Mouse (Mus musculus): ENCODE results near the gene Mlycd. TPM values are rescaled to one million over a fixed set of nuclear protein-coding genes. Genes with fewer than 3 reads are reported as not detected.
A peak's percentile ranks its signal among the peaks of the same experiment; 100 is the strongest.

The Mlycd gene
- polyA plus RNA-seq, 1 experiment, result not detected

- WGBS, result 80% methylated on average over 9 of the region's 9 CpGs
- TF ChIP-seq CTCF (IDR thresholded peaks at IDR 0.05; ENCODE audit: insufficient read depth, low read depth, low read length) (no peak), POLR2A (IDR thresholded peaks at IDR 0.05; ENCODE audit: insufficient read depth, low read depth, low read length) (no peak)
- no peak overlapping the region for H3K27ac ChIP-seq (ENCODE audit: insufficient read depth, low read depth, low read length)
- H3K4me1 ChIP-seq (ENCODE audit: control insufficient read depth, insufficient read depth, low read length), result peaks cover 28% of the 10 kb centered on the region
- H3K4me3 ChIP-seq (ENCODE audit: insufficient read depth, low read depth, low read length), result no peak overlapping the region
These were observed 3.9 kb downstream of the Mlycd start for GRCm38 (mm10) chr8:119398558-119398957.

GRCm38 (mm10) chr8:119399255-119399654 lies 4.6 kb downstream of the Mlycd start:
- WGBS, result 72% methylated on average over 6 of the region's 6 CpGs
- TF ChIP-seq POLR2A (IDR thresholded peaks at IDR 0.05; ENCODE audit: insufficient read depth, low read depth, low read length) (no peak), CTCF (IDR thresholded peaks at IDR 0.05; ENCODE audit: insufficient read depth, low read depth, low read length) (no peak)

GRCm38 (mm10) chr8:119400122-119400671 lies 5.5 kb downstream of the Mlycd start:
- no peak overlapping the region for H3K4me3 ChIP-seq (ENCODE audit: insufficient read depth, low read depth, low read length)
- H3K27ac ChIP-seq (ENCODE audit: insufficient read depth, low read depth, low read length), result no peak overlapping the region
- H3K4me1 ChIP-seq (ENCODE audit: control insufficient read depth, insufficient read depth, low read length), result peaks cover 24% of the 10 kb centered on the region
- TF ChIP-seq POLR2A (IDR thresholded peaks at IDR 0.05; ENCODE audit: insufficient read depth, low read depth, low read length) (no peak), CTCF (IDR thresholded peaks at IDR 0.05; ENCODE audit: insufficient read depth, low read depth, low read length) (no peak)
- WGBS, result 72% methylated on average over 9 of the region's 9 CpGs

More at GRCm38 (mm10) chr8:119399255-119399654, 4.6 kb downstream of the Mlycd start:
- Histone ChIP-seq H3K4me1 (ENCODE audit: control insufficient read depth, insufficient read depth, low read length) (peaks cover 24% of the 10 kb centered on the region), H3K27ac (ENCODE audit: insufficient read depth, low read depth, low read length) (no peak overlapping the region), H3K4me3 (ENCODE audit: insufficient read depth, low read depth, low read length) (no peak overlapping the region)

- no peak overlapping the region for H3K4me3 ChIP-seq (ENCODE audit: insufficient read depth, low read depth, low read length)
- H3K4me1 ChIP-seq (ENCODE audit: control insufficient read depth, insufficient read depth, low read length), result peaks cover 19% of the 10 kb centered on the region
- H3K27ac ChIP-seq (ENCODE audit: insufficient read depth, low read depth, low read length), result no peak overlapping the region
- no peak for TF ChIP-seq POLR2A (IDR thresholded peaks at IDR 0.05; ENCODE audit: insufficient read depth, low read depth, low read length)
- 93% methylated on average over 3 of the region's 3 CpGs for WGBS
These were observed 6.2 kb downstream of the Mlycd start for GRCm38 (mm10) chr8:119400904-119401303.

GRCm38 (mm10) chr8:119403912-119404311 lies 9.2 kb downstream of the Mlycd start:
- WGBS, result 76% methylated on average over 10 of the region's 10 CpGs
- H3K4me3 ChIP-seq (ENCODE audit: insufficient read depth, low read depth, low read length), result no peak overlapping the region
- H3K27ac ChIP-seq (ENCODE audit: insufficient read depth, low read depth, low read length), result no peak overlapping the region
- TF ChIP-seq CTCF (IDR thresholded peaks at IDR 0.05; ENCODE audit: insufficient read depth, low read depth, low read length), result no peak
- no peak for TF ChIP-seq POLR2A (IDR thresholded peaks at IDR 0.05; ENCODE audit: insufficient read depth, low read depth, low read length)
- H3K4me1 ChIP-seq (ENCODE audit: control insufficient read depth, insufficient read depth, low read length), result peaks cover 8% of the 10 kb centered on the region

GRCm38 (mm10) chr8:119404648-119405047 lies 10.0 kb downstream of the Mlycd start:
- no peak overlapping the region for H3K27ac ChIP-seq (ENCODE audit: insufficient read depth, low read depth, low read length)
- H3K4me3 ChIP-seq (ENCODE audit: insufficient read depth, low read depth, low read length), result no peak overlapping the region
- 0 out of 2 replicates have a peak, but pooled peaks cover 3% of the 10 kb centered on the region for H3K4me1 ChIP-seq (ENCODE audit: control insufficient read depth, insufficient read depth, low read length)
- TF ChIP-seq CTCF (IDR thresholded peaks at IDR 0.05; ENCODE audit: insufficient read depth, low read depth, low read length), result no peak
- TF ChIP-seq POLR2A (IDR thresholded peaks at IDR 0.05; ENCODE audit: insufficient read depth, low read depth, low read length), result no peak
- WGBS, result 91% methylated on average over 5 of the region's 5 CpGs

GRCm38 (mm10) chr8:119408311-119408710 lies 13.6 kb downstream of the Mlycd start:
- WGBS, result 89% methylated on average over 8 of the region's 8 CpGs
- Histone ChIP-seq H3K4me1 (ENCODE audit: control insufficient read depth, insufficient read depth, low read length) (peaks cover 4% of the 10 kb centered on the region), H3K27ac (ENCODE audit: insufficient read depth, low read depth, low read length) (no peak overlapping the region), H3K4me3 (ENCODE audit: insufficient read depth, low read depth, low read length) (no peak overlapping the region)
- TF ChIP-seq CTCF (IDR thresholded peaks at IDR 0.05; ENCODE audit: insufficient read depth, low read depth, low read length) (no peak), POLR2A (IDR thresholded peaks at IDR 0.05; ENCODE audit: insufficient read depth, low read depth, low read length) (no peak)

- peaks cover 16% of the 10 kb centered on the region for H3K4me1 ChIP-seq (ENCODE audit: control insufficient read depth, insufficient read depth, low read length)
- no peak overlapping the region for H3K27ac ChIP-seq (ENCODE audit: insufficient read depth, low read depth, low read length)
- WGBS, result 63% methylated on average over 10 of the region's 10 CpGs
- H3K4me3 ChIP-seq (ENCODE audit: insufficient read depth, low read depth, low read length), result no peak overlapping the region
- TF ChIP-seq CTCF (IDR thresholded peaks at IDR 0.05; ENCODE audit: insufficient read depth, low read depth, low read length) (no peak), POLR2A (IDR thresholded peaks at IDR 0.05; ENCODE audit: insufficient read depth, low read depth, low read length) (no peak)
These were observed 17.5 kb downstream of the Mlycd start for GRCm38 (mm10) chr8:119412037-119412734.

GRCm38 (mm10) chr8:119412735-119413498 lies 18.2 kb downstream of the Mlycd start:
- 11% methylated on average over 18 of the region's 18 CpGs for WGBS
- peak overlapping the region; percentile 2; the same call in 1 of the 2 replicates for H3K27ac ChIP-seq (ENCODE audit: insufficient read depth, low read depth, low read length)
- peak overlapping the region; percentile 27; the same call in 1 of the 2 replicates for H3K4me3 ChIP-seq (ENCODE audit: insufficient read depth, low read depth, low read length)
- TF ChIP-seq POLR2A (IDR thresholded peaks at IDR 0.05; ENCODE audit: insufficient read depth, low read depth, low read length), result no peak
- TF ChIP-seq CTCF (IDR thresholded peaks at IDR 0.05; ENCODE audit: insufficient read depth, low read depth, low read length), result peak; percentile 79
- peaks cover 16% of the 10 kb centered on the region for H3K4me1 ChIP-seq (ENCODE audit: control insufficient read depth, insufficient read depth, low read length)
